Mouse (Mus musculus): ENCODE data around the gene Polr1d. TPM values are rescaled to one million over a fixed set of nuclear protein-coding genes. Genes with fewer than 3 reads are reported as not detected.

The Polr1d gene
- polyA plus RNA-seq, 1 experiment from 2014 or later: 105 TPM

DNA sequence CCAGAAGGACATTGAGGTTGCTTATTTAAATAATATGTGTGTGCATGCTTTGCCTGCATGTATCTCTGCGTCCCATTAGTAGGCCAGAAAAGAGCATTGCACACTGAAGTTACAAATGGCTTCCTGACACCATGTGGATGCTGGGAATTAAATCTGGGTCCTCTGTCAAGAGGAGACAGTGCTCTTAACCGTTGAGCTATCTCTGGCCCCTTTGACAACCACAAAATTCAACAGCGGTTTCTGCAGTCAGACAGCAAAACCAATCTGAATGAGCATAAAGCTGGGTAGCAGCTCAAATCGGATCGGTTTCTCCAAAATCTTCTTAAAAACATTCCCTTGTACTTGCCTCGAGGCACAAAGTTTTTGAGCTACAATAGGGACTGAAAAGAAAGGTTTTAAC is 23.8 kb upstream of the Polr1d start:
- H3K4me3 ChIP-seq (ENCODE audit: low read length): no peak overlapping the region
- H3K36me3 ChIP-seq (ENCODE audit: control insufficient read depth, insufficient read depth, low read length): no peaks in the 10 kb centered on the region
- no peaks in the 10 kb centered on the region for H3K27me3 ChIP-seq (replicated peaks; ENCODE audit: control insufficient read depth, insufficient read depth, low read length)
- no peak for ATAC-seq
- no peak overlapping the region for H3K27ac ChIP-seq (ENCODE audit: low read depth, low read length)
- no peak overlapping the region for H3K4me2 ChIP-seq (ENCODE audit: low read length)
- WGBS: 87% methylated on average over 6 of the region's 6 CpGs
- peaks cover 6% of the 10 kb centered on the region; the same call in 1 of the 2 replicates for H3K4me1 ChIP-seq (ENCODE audit: control insufficient read depth, insufficient read depth, low read depth, low read length)
- no peaks in the 10 kb centered on the region for H3K9me3 ChIP-seq (ENCODE audit: control insufficient read depth, low read length)
- H3K9ac ChIP-seq (ENCODE audit: low read depth, low read length): no peak overlapping the region

DNA sequence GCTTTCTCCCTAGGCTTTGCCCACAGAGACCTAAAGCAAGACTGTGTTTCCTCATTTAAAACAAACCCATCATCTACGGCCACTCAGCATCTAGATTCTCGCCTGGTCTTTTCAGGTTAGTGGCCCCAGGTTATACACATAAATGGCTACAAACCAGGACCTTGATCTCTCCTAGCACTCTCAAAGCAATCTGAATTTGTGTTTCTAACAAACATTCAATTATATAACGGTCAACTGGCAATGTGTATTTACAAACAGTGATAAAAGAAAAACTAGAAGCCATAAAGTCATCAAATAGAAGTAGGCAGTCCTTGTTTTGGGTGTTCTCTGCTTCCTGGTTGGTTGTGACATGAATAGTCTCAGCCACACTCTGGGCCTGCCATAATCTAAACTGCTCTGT is 23.4 kb upstream of the Polr1d start:
- no peak overlapping the region for H3K27ac ChIP-seq (ENCODE audit: low read depth, low read length)
- peaks cover 6% of the 10 kb centered on the region; the same call in 1 of the 2 replicates for H3K4me1 ChIP-seq (ENCODE audit: control insufficient read depth, insufficient read depth, low read depth, low read length)
- ATAC-seq: no peak
- no peaks in the 10 kb centered on the region for H3K36me3 ChIP-seq (ENCODE audit: control insufficient read depth, insufficient read depth, low read length)
- no peak overlapping the region for H3K4me2 ChIP-seq (ENCODE audit: low read length)
- 98% methylated on average over 3 of the region's 3 CpGs for WGBS
- no peaks in the 10 kb centered on the region for H3K9me3 ChIP-seq (ENCODE audit: control insufficient read depth, low read length)
- H3K27me3 ChIP-seq (replicated peaks; ENCODE audit: control insufficient read depth, insufficient read depth, low read length): no peaks in the 10 kb centered on the region
- no peak overlapping the region for H3K9ac ChIP-seq (ENCODE audit: low read depth, low read length)
- no peak overlapping the region for H3K4me3 ChIP-seq (ENCODE audit: low read length)

DNA sequence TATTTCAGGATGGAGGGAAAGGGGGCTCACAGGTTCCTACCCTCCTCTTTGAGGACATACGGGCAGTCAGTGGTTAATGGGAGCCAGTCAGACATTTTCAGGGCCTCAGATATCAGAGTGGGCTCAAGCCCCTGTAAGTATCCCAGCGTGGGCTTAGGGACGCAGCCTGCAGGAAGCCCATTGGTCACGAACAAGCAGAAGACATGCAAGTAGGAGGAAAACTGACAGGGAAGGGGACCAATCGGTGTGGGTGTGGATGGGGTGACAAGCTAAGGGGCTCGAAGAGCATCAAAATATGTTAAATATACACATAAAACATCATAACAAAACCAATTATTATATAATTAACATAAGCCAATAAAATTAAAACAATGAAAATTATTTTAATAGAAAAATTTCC is 22.5 kb upstream of the Polr1d start:
- H3K27ac ChIP-seq (ENCODE audit: low read depth, low read length): no peak overlapping the region
- no peak overlapping the region for H3K4me3 ChIP-seq (ENCODE audit: low read length)
- no peaks in the 10 kb centered on the region for H3K27me3 ChIP-seq (replicated peaks; ENCODE audit: control insufficient read depth, insufficient read depth, low read length)
- no peaks in the 10 kb centered on the region for H3K36me3 ChIP-seq (ENCODE audit: control insufficient read depth, insufficient read depth, low read length)
- no peak for ATAC-seq
- peaks cover 6% of the 10 kb centered on the region; the same call in 1 of the 2 replicates for H3K4me1 ChIP-seq (ENCODE audit: control insufficient read depth, insufficient read depth, low read depth, low read length)
- 87% methylated on average over 6 of the region's 6 CpGs for whole genome bisulfite sequencing
- H3K9me3 ChIP-seq (ENCODE audit: control insufficient read depth, low read length): no peaks in the 10 kb centered on the region
- no peak overlapping the region for H3K9ac ChIP-seq (ENCODE audit: low read depth, low read length)
- no peak overlapping the region for H3K4me2 ChIP-seq (ENCODE audit: low read length)

DNA sequence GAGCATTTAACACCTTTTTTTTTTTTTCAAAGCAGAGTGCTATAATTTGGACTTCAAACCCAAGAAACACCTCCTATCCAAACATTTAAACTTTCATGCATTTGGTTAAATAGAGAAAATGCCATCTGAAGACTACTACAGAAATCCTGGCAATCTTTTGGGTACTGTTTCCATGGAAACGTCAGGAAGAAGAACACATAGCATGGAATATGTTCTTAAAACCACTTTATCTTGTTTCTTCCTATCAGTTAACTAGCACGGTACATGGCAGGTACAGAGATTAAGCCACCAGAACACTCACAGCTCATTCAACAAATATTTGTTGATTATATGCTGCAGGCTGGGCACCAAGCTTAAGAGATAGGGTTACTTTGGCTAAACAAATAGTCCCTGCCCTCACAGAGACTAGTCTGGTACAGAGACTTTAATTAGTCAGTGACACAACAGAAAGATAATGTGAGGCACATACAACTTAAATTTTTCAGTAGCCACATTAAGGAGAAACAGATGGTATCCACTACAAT is 22.0 kb upstream of the Polr1d start:
- no peak overlapping the region for H3K4me2 ChIP-seq (ENCODE audit: low read length)
- no peak overlapping the region for H3K27ac ChIP-seq (ENCODE audit: low read depth, low read length)
- no peak overlapping the region for H3K9ac ChIP-seq (ENCODE audit: low read depth, low read length)
- no peak for ATAC-seq
- no peak overlapping the region for H3K4me3 ChIP-seq (ENCODE audit: low read length)
- H3K9me3 ChIP-seq (ENCODE audit: control insufficient read depth, low read length): no peaks in the 10 kb centered on the region
- H3K36me3 ChIP-seq (ENCODE audit: control insufficient read depth, insufficient read depth, low read length): no peaks in the 10 kb centered on the region
- no peaks in the 10 kb centered on the region for H3K27me3 ChIP-seq (replicated peaks; ENCODE audit: control insufficient read depth, insufficient read depth, low read length)
- peaks cover 6% of the 10 kb centered on the region; the same call in 1 of the 2 replicates for H3K4me1 ChIP-seq (ENCODE audit: control insufficient read depth, insufficient read depth, low read depth, low read length)
- whole genome bisulfite sequencing: 74% methylated on average over 2 of the region's 2 CpGs

DNA sequence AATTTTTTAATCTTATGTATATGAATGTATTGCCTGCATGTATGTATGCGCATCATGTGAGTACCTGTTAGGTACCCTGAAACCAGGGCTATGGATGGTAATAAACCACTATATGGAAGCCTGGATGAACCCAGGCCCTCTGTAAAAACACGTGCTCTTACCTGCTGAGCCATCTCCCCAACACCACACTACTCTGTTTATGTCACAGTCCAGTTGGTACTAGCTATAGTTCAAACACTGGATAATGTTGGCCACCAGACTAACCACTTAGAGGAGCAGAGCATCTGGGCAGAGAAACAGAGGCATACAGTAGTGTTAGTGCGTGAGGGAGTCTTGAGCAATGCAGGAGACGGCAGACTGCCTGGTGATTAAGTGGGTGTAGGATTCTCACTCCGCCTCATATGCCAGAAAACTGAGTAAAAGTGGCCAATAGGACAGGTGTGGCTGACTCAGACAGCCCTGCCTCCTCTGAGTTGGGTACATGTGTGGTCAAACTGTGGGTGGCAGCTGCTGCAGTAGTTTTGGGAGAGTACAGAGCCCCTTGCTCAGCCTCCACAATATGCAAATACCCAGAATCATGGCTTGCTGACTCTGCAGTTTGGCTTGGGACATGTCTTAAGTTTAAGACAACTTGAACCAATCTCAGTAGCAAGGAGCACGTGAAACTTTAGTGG is 21.1 kb upstream of the Polr1d start:
- 89% methylated on average over 6 of the region's 6 CpGs for WGBS
- H3K27me3 ChIP-seq (replicated peaks; ENCODE audit: control insufficient read depth, insufficient read depth, low read length): no peaks in the 10 kb centered on the region
- H3K4me1 ChIP-seq (ENCODE audit: control insufficient read depth, insufficient read depth, low read depth, low read length): peaks cover 6% of the 10 kb centered on the region; the same call in 1 of the 2 replicates
- no peak overlapping the region for H3K9ac ChIP-seq (ENCODE audit: low read depth, low read length)
- no peak overlapping the region for H3K27ac ChIP-seq (ENCODE audit: low read depth, low read length)
- ATAC-seq: no peak
- no peaks in the 10 kb centered on the region for H3K36me3 ChIP-seq (ENCODE audit: control insufficient read depth, insufficient read depth, low read length)
- H3K4me2 ChIP-seq (ENCODE audit: low read length): no peak overlapping the region
- no peaks in the 10 kb centered on the region for H3K9me3 ChIP-seq (ENCODE audit: control insufficient read depth, low read length)
- no peak overlapping the region for H3K4me3 ChIP-seq (ENCODE audit: low read length)

DNA sequence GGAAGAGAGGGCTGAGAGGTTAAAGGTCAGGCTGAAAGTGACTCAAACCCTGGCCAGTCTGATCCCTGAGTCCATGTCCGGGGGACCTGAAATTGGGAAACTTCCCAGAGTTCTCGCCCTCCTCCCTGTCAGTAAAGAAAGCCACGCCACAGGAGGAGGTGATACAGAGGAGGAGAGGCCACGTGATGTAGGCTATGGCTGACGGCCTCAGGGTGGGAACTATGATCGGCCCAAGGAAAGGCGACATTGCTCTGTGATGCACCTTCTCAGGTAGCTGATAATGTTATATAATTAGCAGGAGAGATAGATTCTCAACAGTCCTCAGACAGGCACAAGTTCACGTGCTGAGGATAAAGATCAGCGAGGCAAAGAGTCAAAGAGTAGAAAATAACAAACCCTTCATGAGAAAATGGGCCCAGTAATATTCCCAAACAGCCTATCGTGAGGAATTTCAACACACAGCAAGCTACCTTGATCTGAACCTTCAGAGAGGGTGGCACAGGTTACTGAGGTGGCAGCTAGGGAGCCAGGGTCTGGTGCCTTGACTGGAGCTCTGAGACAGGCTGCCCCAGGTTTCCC is 20.0 kb upstream of the Polr1d start:
- Histone ChIP-seq H3K4me2 (ENCODE audit: low read length) (no peak overlapping the region), H3K4me3 (ENCODE audit: low read length) (no peak overlapping the region), H3K36me3 (ENCODE audit: control insufficient read depth, insufficient read depth, low read length) (no peaks in the 10 kb centered on the region), H3K9ac (ENCODE audit: low read depth, low read length) (no peak overlapping the region), H3K4me1 (ENCODE audit: control insufficient read depth, insufficient read depth, low read depth, low read length) (peaks cover 3% of the 10 kb centered on the region; the same call in 1 of the 2 replicates), H3K27ac (ENCODE audit: low read depth, low read length) (no peak overlapping the region), H3K9me3 (ENCODE audit: control insufficient read depth, low read length) (no peaks in the 10 kb centered on the region), H3K27me3 (replicated peaks; ENCODE audit: control insufficient read depth, insufficient read depth, low read length) (no peaks in the 10 kb centered on the region)
- no peak for ATAC-seq
- 92% methylated on average over 10 of the region's 10 CpGs for WGBS

DNA sequence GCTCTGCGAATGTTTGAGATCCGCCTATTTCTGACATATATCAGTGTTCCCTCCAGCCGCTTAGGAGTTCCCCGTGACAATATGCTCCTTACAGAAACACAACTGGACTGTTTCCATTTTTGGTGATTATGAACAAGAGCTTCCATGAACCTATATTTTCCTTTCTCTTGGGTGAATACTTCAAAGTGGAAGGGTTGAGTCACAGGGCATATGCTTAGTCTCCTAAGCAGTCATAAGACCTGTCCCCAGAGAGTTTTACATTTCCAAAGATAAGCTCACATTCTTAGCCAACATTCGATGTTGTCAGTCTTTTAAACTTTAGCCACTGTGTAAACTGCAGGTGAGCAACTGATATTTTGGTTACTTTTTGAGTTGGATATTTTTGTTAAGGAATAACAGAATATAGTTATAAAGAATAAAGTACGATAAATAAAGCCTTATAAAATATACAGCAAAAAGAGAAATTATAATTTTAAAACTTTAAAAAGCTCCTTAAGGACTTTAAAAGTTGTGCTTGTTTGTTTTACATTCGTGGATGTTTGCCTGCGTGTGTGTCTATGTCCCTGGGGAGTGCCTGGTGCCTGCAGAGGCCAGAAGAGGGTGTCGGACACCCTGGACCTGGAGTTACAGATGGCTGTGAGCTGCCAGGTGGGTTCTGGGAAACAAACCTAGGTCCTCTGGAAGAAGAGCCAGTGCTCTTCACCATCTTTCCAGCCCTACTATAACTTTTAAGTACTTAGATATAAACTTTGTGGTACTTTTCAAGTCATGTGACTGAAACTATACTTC is 19.0 kb upstream of the Polr1d start:
- Histone ChIP-seq H3K4me1 (ENCODE audit: control insufficient read depth, insufficient read depth, low read depth, low read length) (peaks cover 3% of the 10 kb centered on the region; the same call in 1 of the 2 replicates), H3K27me3 (replicated peaks; ENCODE audit: control insufficient read depth, insufficient read depth, low read length) (no peaks in the 10 kb centered on the region), H3K36me3 (ENCODE audit: control insufficient read depth, insufficient read depth, low read length) (no peaks in the 10 kb centered on the region), H3K27ac (ENCODE audit: low read depth, low read length) (no peak overlapping the region), H3K9ac (ENCODE audit: low read depth, low read length) (no peak overlapping the region), H3K4me3 (ENCODE audit: low read length) (no peak overlapping the region), H3K9me3 (ENCODE audit: control insufficient read depth, low read length) (no peaks in the 10 kb centered on the region), H3K4me2 (ENCODE audit: low read length) (no peak overlapping the region)
- ATAC-seq: no peak
- 89% methylated on average over 9 of the region's 9 CpGs for WGBS

DNA sequence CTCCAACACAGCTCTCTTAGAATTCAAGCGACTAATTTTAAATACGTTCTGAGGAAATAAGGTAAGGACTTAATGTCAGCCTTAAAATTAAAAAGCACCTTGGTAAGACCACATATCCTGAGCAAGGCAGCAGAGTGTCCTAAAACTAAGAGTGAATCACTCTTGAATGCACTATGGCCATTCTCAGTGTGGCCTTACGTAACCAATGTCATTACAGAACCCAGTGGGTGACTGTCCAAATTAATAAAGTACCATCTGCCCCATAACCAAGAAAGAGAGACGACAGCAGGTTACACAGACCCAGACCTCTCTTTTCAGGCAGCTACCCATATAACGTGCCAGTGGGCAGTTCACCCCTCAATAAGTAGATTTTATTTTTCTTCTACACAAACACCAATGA is 18.2 kb upstream of the Polr1d start:
- 80% methylated on average over 5 of the region's 5 CpGs for WGBS
- ATAC-seq: no peak; the same call in 1 of the 2 replicates

DNA sequence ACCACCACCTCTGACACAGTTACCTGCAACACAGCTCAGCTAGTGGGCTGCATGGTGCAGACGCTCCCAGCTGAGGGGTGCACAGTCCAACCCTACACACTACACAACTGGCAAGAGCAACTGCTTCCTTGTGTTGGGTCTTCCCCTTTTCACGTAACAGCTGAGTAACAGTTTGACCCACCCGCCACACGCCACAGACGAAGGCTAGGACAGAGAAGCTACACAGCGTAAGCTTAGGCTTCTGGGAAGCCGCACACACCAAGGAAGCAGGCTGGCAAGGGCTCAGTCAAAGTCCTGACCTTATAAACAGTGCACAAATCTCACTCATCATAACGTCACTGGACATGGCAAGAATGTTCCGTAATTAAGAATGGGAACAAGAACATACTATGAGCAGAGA is 17.5 kb upstream of the Polr1d start:
- no peak overlapping the region for H3K4me2 ChIP-seq (ENCODE audit: low read length)
- no peaks in the 10 kb centered on the region for H3K36me3 ChIP-seq (ENCODE audit: control insufficient read depth, insufficient read depth, low read length)
- 86% methylated on average over 9 of the region's 9 CpGs for WGBS
- no peaks in the 10 kb centered on the region for H3K9me3 ChIP-seq (ENCODE audit: control insufficient read depth, low read length)
- peaks cover 3% of the 10 kb centered on the region; the same call in 1 of the 2 replicates for H3K4me1 ChIP-seq (ENCODE audit: control insufficient read depth, insufficient read depth, low read depth, low read length)
- no peak overlapping the region for H3K4me3 ChIP-seq (ENCODE audit: low read length)
- no peak overlapping the region for H3K27ac ChIP-seq (ENCODE audit: low read depth, low read length)
- no peaks in the 10 kb centered on the region for H3K27me3 ChIP-seq (replicated peaks; ENCODE audit: control insufficient read depth, insufficient read depth, low read length)
- H3K9ac ChIP-seq (ENCODE audit: low read depth, low read length): no peak overlapping the region
- ATAC-seq: no peak

More for the DNA sequence above, 18.2 kb upstream of the Polr1d start:
- Histone ChIP-seq H3K4me2 (ENCODE audit: low read length) (no peak overlapping the region), H3K4me1 (ENCODE audit: control insufficient read depth, insufficient read depth, low read depth, low read length) (peaks cover 3% of the 10 kb centered on the region; the same call in 1 of the 2 replicates), H3K27me3 (replicated peaks; ENCODE audit: control insufficient read depth, insufficient read depth, low read length) (no peaks in the 10 kb centered on the region), H3K27ac (ENCODE audit: low read depth, low read length) (no peak overlapping the region), H3K36me3 (ENCODE audit: control insufficient read depth, insufficient read depth, low read length) (no peaks in the 10 kb centered on the region), H3K9me3 (ENCODE audit: control insufficient read depth, low read length) (no peaks in the 10 kb centered on the region), H3K4me3 (ENCODE audit: low read length) (no peak overlapping the region), H3K9ac (ENCODE audit: low read depth, low read length) (no peak overlapping the region)

All from hindbrain, embryonic 16.5 days (tissue).